Mouse (Mus musculus): ENCODE results near the gene Ush2a. TPM values are rescaled to one million over a fixed set of nuclear protein-coding genes. Genes with fewer than 3 reads are reported as not detected.

Gene Ush2a
- polyA plus RNA-seq, 1 experiment: not detected

GRCm38 (mm10) chr1:188810631-188811030 lies 548.8 kb downstream of the Ush2a start:
- 83% methylated on average over 9 of the region's 9 CpGs for WGBS
- no peak for DNase-seq
- H3K4me1 ChIP-seq (ENCODE audit: control insufficient read depth, insufficient read depth, low read length): no peaks in the 10 kb centered on the region
- H3K4me3 ChIP-seq (replicated peaks; ENCODE audit: extremely low read depth, low read depth, low read length): no peak overlapping the region
- TF ChIP-seq POLR2A (IDR thresholded peaks at IDR 0.05; ENCODE audit: borderline replicate concordance, extremely low read depth, low read depth, low read length) (no peak), CTCF (IDR thresholded peaks at IDR 0.05; ENCODE audit: insufficient read depth, low read length) (no peak)

DNA sequence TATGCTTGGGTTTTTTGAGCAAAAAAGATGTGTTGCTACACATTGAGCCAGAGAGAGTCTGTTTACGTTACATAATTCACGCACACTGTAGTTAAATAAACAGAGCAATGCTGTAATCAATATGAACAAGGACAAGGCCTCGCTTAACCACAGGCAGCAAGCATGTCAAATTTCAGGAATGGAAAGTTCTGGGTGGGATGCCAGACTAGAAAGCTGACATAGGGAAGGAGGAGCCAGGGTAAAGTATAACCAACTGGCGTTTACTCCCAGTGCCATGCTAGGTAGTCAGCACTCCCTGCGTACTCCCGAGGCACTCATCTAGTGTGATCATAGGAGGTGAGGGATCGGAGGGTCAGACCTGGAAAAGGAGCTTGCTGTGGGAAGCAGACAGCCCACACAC lies 553.2 kb downstream of the Ush2a start:
- Histone ChIP-seq H3K4me3 (replicated peaks; ENCODE audit: extremely low read depth, low read depth, low read length) (no peak overlapping the region), H3K4me1 (ENCODE audit: control insufficient read depth, insufficient read depth, low read length) (no peaks in the 10 kb centered on the region)
- TF ChIP-seq POLR2A (IDR thresholded peaks at IDR 0.05; ENCODE audit: borderline replicate concordance, extremely low read depth, low read depth, low read length) (no peak), CTCF (IDR thresholded peaks at IDR 0.05; ENCODE audit: insufficient read depth, low read length) (no peak)
- 67% methylated on average over 7 of the region's 7 CpGs for WGBS
- no peak for DNase-seq

DNA sequence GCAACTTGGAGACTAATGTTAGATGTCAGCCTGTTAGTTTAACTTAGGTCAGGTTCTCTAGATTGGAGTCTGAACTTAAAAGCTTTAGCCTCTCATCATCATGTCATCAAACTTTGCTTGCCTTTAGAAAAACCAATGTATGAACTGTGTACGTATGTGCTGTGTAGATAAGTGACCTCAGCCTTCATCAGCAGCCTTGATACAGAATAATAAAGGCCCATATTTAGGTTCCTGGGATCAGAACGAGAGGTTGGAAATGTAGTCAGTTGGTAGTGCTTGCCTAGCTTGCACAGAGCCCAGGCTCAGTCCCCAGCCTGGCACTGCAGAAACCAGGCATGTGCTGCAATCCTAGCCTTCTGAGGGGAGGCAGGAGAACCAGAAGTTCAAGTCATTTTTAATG lies 562.4 kb downstream of the Ush2a start:
- 76% methylated on average over 2 of the region's 2 CpGs for whole genome bisulfite sequencing
- Histone ChIP-seq H3K4me3 (replicated peaks; ENCODE audit: extremely low read depth, low read depth, low read length) (no peak overlapping the region), H3K4me1 (ENCODE audit: control insufficient read depth, insufficient read depth, low read length) (no peaks in the 10 kb centered on the region)
- TF ChIP-seq CTCF (IDR thresholded peaks at IDR 0.05; ENCODE audit: insufficient read depth, low read length) (no peak), POLR2A (IDR thresholded peaks at IDR 0.05; ENCODE audit: borderline replicate concordance, extremely low read depth, low read depth, low read length) (no peak)
- DNase-seq: no peak

DNA sequence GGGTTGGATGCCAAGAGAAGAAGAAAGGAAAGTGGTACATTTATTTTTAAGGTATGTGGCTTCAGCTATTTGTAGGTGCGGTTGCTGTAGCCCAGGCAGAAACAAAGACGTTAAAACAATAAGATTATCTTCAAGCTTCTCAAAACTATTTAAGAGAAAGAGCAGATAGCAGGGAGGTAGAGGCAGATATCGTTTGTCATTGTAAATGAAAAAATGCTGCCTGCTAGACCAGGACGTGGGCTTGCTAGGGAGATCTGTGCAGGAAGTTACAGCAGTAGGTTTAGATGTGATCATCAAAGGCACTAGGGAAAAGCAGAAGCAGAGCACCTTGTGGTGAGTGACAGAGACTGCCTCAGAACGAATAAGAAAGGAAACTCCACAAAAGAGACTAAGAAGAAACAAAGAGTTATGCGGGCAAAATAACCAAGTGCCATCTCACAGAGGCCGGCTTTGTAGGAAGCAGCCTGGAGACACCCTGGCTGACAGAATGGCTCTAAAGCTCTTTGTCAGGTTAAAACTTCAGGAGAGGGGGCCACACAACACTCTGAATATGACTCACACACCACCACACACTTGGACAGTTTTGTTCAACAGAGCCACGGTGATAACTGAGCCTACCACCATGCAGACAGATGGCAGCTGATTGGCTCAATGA lies 563.2 kb downstream of the Ush2a start:
- WGBS: 58% methylated on average over 8 of the region's 8 CpGs
- Histone ChIP-seq H3K4me1 (ENCODE audit: control insufficient read depth, insufficient read depth, low read length) (no peaks in the 10 kb centered on the region), H3K4me3 (replicated peaks; ENCODE audit: extremely low read depth, low read depth, low read length) (no peak overlapping the region)
- no peak for TF ChIP-seq CTCF (IDR thresholded peaks at IDR 0.05; ENCODE audit: insufficient read depth, low read length)
- TF ChIP-seq POLR2A (IDR thresholded peaks at IDR 0.05; ENCODE audit: borderline replicate concordance, extremely low read depth, low read depth, low read length): no peak
- no peak for DNase-seq

- DNase-seq: no peak
- no peaks in the 10 kb centered on the region for H3K4me1 ChIP-seq (ENCODE audit: control insufficient read depth, insufficient read depth, low read length)
- TF ChIP-seq POLR2A (IDR thresholded peaks at IDR 0.05; ENCODE audit: borderline replicate concordance, extremely low read depth, low read depth, low read length) (no peak), CTCF (IDR thresholded peaks at IDR 0.05; ENCODE audit: insufficient read depth, low read length) (no peak)
- no peak overlapping the region for H3K4me3 ChIP-seq (replicated peaks; ENCODE audit: extremely low read depth, low read depth, low read length)
- WGBS: 47% methylated on average over 11 of the region's 11 CpGs
Observed at GRCm38 (mm10) chr1:188830527-188831407, 568.9 kb downstream of the Ush2a start.

- no peaks in the 10 kb centered on the region for H3K4me1 ChIP-seq (ENCODE audit: control insufficient read depth, insufficient read depth, low read length)
- 57% methylated on average over 9 of the region's 9 CpGs for WGBS
- no peak for TF ChIP-seq POLR2A (IDR thresholded peaks at IDR 0.05; ENCODE audit: borderline replicate concordance, extremely low read depth, low read depth, low read length)
- TF ChIP-seq CTCF (IDR thresholded peaks at IDR 0.05; ENCODE audit: insufficient read depth, low read length): no peak
Observed at GRCm38 (mm10) chr1:188833906-188834305, 572.1 kb downstream of the Ush2a start.

DNA sequence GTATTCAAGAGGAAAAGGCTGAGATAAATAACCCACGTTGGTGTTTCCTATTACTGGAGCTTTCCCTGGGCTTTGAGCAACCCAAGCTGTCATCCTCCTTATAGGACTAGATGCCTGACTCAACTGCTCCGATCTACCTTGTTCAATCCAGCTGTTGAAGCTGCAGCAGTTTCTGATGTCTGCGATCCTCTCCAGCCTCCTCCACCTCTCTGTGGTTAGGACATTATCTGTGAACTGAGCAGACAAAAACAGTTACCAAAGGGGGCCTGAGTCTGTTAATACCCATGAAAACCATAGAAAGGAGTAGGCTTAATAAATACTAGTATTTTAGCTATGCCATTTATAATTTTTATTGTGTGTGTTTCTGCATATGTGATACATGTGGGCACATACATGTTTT lies 572.9 kb downstream of the Ush2a start:
- WGBS: 75% methylated on average over 3 of the region's 3 CpGs
- no peak for DNase-seq
- TF ChIP-seq CTCF (IDR thresholded peaks at IDR 0.05; ENCODE audit: insufficient read depth, low read length) (no peak), POLR2A (IDR thresholded peaks at IDR 0.05; ENCODE audit: borderline replicate concordance, extremely low read depth, low read depth, low read length) (no peak)
- Histone ChIP-seq H3K4me1 (ENCODE audit: control insufficient read depth, insufficient read depth, low read length) (no peaks in the 10 kb centered on the region), H3K4me3 (replicated peaks; ENCODE audit: extremely low read depth, low read depth, low read length) (no peak overlapping the region)

More at GRCm38 (mm10) chr1:188833906-188834305, 572.1 kb downstream of the Ush2a start:
- H3K4me3 ChIP-seq (replicated peaks; ENCODE audit: extremely low read depth, low read depth, low read length): no peak overlapping the region
- DNase-seq: no peak

DNA sequence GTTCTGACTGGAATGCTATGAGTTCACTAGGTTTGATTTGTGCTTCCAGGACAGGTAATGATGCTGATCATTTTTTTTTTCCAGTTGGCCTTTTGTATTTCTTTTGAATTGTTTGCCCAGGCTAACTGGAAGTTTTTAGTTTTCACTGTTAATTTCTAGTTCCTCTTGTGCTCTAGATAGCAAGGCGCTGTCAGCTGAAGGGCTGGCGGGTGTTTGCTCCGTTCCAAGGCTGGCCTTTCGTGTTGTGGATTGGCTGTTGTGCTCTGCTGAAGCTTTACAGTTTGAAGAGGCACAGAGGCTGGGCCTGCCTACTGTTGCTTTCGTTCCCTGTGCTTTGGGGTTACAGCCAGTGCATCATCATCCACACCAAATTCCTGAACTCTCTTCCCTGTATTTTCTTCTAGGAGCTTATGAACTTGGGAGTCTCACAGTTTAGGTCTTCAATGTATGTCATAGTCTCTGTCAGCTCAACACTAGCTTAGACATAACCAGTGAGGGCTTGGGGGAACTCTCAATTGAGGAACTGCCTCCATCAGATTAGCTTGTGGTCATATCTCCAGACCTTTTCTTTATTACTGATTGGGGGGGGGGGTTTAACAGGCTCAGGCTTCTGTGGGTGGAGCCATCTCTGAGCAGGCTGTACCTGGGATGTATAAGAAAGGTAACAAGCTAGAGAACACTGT lies 575.9 kb downstream of the Ush2a start:
- Histone ChIP-seq H3K4me3 (replicated peaks; ENCODE audit: extremely low read depth, low read depth, low read length) (no peak overlapping the region), H3K4me1 (ENCODE audit: control insufficient read depth, insufficient read depth, low read length) (no peaks in the 10 kb centered on the region)
- WGBS: 75% methylated on average over 5 of the region's 5 CpGs
- no peak for DNase-seq
- TF ChIP-seq POLR2A (IDR thresholded peaks at IDR 0.05; ENCODE audit: borderline replicate concordance, extremely low read depth, low read depth, low read length): no peak
- TF ChIP-seq CTCF (IDR thresholded peaks at IDR 0.05; ENCODE audit: insufficient read depth, low read length): no peak

GRCm38 (mm10) chr1:188847242-188847641 lies 585.4 kb downstream of the Ush2a start:
- no peak for DNase-seq
- WGBS: 84% methylated on average over 6 of the region's 6 CpGs
- TF ChIP-seq POLR2A (IDR thresholded peaks at IDR 0.05; ENCODE audit: borderline replicate concordance, extremely low read depth, low read depth, low read length): no peak
- no peak for TF ChIP-seq CTCF (IDR thresholded peaks at IDR 0.05; ENCODE audit: insufficient read depth, low read length)
- Histone ChIP-seq H3K4me1 (ENCODE audit: control insufficient read depth, insufficient read depth, low read length) (no peaks in the 10 kb centered on the region), H3K4me3 (replicated peaks; ENCODE audit: extremely low read depth, low read depth, low read length) (no peak overlapping the region)

Measured in lung, adult 2 months (tissue).